Mouse (Mus musculus): ENCODE measurements around the gene Anapc16.

GRCm38 (mm10) chr10:59970450-59971062 lies 32.4 kb downstream of the Anapc16 start:
- TF ChIP-seq CTCF (IDR thresholded peaks at IDR 0.05; ENCODE audit: control insufficient read depth, insufficient read depth, insufficient read length) (no peak), USF1 (IDR thresholded peaks at IDR 0.05; ENCODE audit: low read depth) (no peak)

All from C2C12 (cell line).